Mouse (Mus musculus) urinary bladder, postnatal 0 days (tissue): ENCODE measurements around the gene Gm49358. TPM values are rescaled to one million over a fixed set of nuclear protein-coding genes. Genes with fewer than 3 reads are reported as not detected.

Experiments used
- polyA plus RNA-seq: library from polyadenylated mRNA; unstranded; fragments of >200 nt; fragmentation: Nextera tagmentation; extraction: Ambion mirVana; gene quantifications from 2 replicates; pipeline ENCODE4 v1.2.1, GENCODE M21; 2015

The Gm49358 gene
- not detected in 2 replicates for polyA plus RNA-seq

DNA sequence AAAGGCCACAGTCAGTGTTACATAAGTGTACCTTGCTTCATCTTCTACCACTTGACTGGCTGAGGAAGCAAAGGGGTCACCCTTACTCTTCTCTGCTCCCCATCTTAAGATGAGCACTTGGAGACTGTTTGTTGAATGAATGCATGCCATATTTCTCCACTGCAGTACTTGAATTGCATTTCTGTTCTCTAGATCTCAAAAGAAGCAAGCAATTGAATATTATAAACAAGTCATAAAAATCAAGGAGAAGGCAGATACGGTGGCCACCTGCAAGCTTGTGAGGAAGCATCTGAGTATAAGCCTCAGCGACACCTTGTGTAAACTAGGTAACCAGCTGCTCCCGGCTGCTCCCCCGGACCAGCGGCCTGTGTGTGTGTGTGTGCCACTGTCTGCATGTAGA, at the start of gene Gm49358:
Gm49358 (plus strand) TSS at position 301 of the 400 bp plus-strand sequence.

DNA sequence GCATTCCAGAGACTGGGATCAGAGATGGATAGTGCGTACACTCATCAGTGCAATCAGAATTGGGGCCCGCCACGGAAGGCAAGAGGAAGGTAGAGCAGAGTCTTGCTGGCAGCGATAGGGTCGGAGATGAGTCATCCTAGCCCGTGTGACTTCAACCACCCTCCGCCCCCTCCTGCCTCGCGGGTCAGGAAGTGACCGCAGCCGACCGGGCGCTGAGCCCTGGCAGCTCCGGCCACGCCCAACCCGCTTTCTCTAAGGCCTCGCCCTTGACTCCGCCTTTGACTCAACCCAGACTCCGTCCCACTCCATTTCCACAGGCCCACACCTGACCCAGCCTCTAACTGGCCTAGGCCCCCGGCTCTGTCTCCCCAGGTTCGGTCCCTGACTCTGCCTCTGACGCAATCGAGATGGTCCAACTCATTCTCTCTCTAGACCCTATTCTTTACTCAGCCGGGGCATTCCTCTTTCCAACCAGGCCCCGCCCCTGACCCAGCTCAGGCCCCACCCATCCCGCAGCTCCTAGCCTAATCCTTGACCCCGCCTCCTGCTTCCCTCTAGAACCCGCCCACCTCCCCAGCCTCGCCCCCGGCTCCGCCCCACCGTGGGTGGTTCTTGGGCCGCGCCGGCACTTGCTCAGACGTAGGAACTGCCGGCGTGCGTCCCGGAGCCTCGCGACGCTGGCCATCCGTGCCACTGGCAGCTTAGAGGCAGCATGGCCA, 14.8 kb downstream of the Gm49358 start, which contains the start of gene Nt5dc3:
Nt5dc3 (plus strand) TSS at position 608 of the 719 bp plus-strand sequence.

Other genes starting within 250 kb of the Gm49358 start
- 269 and 340 TPM in 2 replicates for gene Hsp90b1, start 58.5 kb upstream of the Gm49358 start, polyA plus RNA-seq
- 0.41 and 0.67 TPM in 2 replicates for gene Ttc41, start 58.2 kb upstream of the Gm49358 start, polyA plus RNA-seq
- 3.3 and 4.1 TPM in 2 replicates for gene Nt5dc3, start 15.0 kb downstream of the Gm49358 start, polyA plus RNA-seq
- gene Stab2, start 244.1 kb downstream of the Gm49358 start, polyA plus RNA-seq, result 2.6 and 2.7 TPM in 2 replicates